Mouse (Mus musculus) ES-Bruce4 (cell line): ENCODE measurements at regions not wholly inside any gene's neighbourhood (a gene's known extent, or its start where the extent isn't known, plus 50 kb on each side); places are given as distances from the start of the nearest gene placed in this dataset.

Source experiments
- CTCF ChIP-seq: IDR thresholded peaks from one replicate; pipeline ENCODE4 v1.8.1; 2011; ENCODE audit warnings: low read depth, low read length
- POLR2A ChIP-seq: IDR thresholded peaks from one replicate; pipeline ENCODE4 v1.8.1; 2011; ENCODE audit warnings: low read length; ENCODE audit not compliant: insufficient read depth

- TF ChIP-seq CTCF (peak; percentile 35), POLR2A (no peak)
Measured at GRCm38 (mm10) chr4:39310131-39310530, 140.0 kb upstream of the 1700009N14Rik start.
